ENCODE assay signal across 26 mouse cellular contexts in genomic region chr19:27848946-27849345, GRCm38 (mm10).
"Had no signal": no experiment of that assay in that cellular context is flagged by ENCODE, and none has a peak within 500 bp of the region (broad histone marks: within the 10 kb centered on the region; RNA-seq: fewer than 3 reads in every experiment).

No protein-coding gene starts in this region.

- H3K4me2 ChIP-seq: embryonic facial prominence, embryonic 12.5 days; embryonic facial prominence, embryonic 13.5 days; embryonic facial prominence, embryonic 15.5 days; forebrain, embryonic 12.5 days; forebrain, embryonic 13.5 days; forebrain, embryonic 15.5 days had no signal

- H3K9me3 ChIP-seq: embryonic facial prominence, embryonic 10.5 days; embryonic facial prominence, embryonic 12.5 days; embryonic facial prominence, embryonic 13.5 days; embryonic facial prominence, embryonic 15.5 days; forebrain, embryonic 10.5 days; forebrain, embryonic 12.5 days; forebrain, embryonic 13.5 days; forebrain, embryonic 15.5 days; heart, embryonic 10.5 days had no signal

- H3K4me3 ChIP-seq: embryonic facial prominence, embryonic 10.5 days; embryonic facial prominence, embryonic 12.5 days; embryonic facial prominence, embryonic 13.5 days; embryonic facial prominence, embryonic 15.5 days; erythroblast, embryonic 14.5 days; forebrain, embryonic 10.5 days; forebrain, embryonic 12.5 days; forebrain, embryonic 13.5 days; forebrain, embryonic 15.5 days; gastrocnemius, adult 2 months; heart, adult 2 months; heart, embryonic 10.5 days had no signal

- H3K27me3 ChIP-seq: embryonic facial prominence, embryonic 12.5 days; embryonic facial prominence, embryonic 13.5 days; embryonic facial prominence, embryonic 15.5 days; forebrain, embryonic 12.5 days; forebrain, embryonic 13.5 days; forebrain, embryonic 15.5 days had no signal

- H3K9ac ChIP-seq: embryonic facial prominence, embryonic 12.5 days; embryonic facial prominence, embryonic 13.5 days; embryonic facial prominence, embryonic 15.5 days; forebrain, embryonic 12.5 days; forebrain, embryonic 13.5 days; forebrain, embryonic 15.5 days; forebrain, postnatal 0 days had no signal

- DNase-seq: cerebellum, postnatal 10 days; cerebellum, postnatal 14 days; cerebellum, postnatal 25 days; cerebellum, postnatal 36 days; embryo, embryonic 11 days; forebrain, postnatal 0 days; gastrocnemius, adult 2 months; gastrocnemius, postnatal 10 days; gastrocnemius, postnatal 14 days; gastrocnemius, postnatal 25 days; gastrocnemius, postnatal 36 days; heart, adult 11 months; heart, adult 18-20 months; heart, adult 2 months had no signal

- ATAC-seq: forebrain, embryonic 13.5 days; forebrain, embryonic 14.5 days; forebrain, embryonic 15.5 days; forebrain, embryonic 16.5 days; forebrain, postnatal 0 days had no signal

- H3K36me3 ChIP-seq: embryonic facial prominence, embryonic 12.5 days; embryonic facial prominence, embryonic 15.5 days; heart, embryonic 10.5 days had no signal

- H3K27ac ChIP-seq: embryonic facial prominence, embryonic 10.5 days; embryonic facial prominence, embryonic 12.5 days; embryonic facial prominence, embryonic 13.5 days; embryonic facial prominence, embryonic 15.5 days; forebrain, embryonic 10.5 days; forebrain, embryonic 12.5 days; forebrain, embryonic 13.5 days; forebrain, embryonic 15.5 days; gastrocnemius, adult 2 months; heart, adult 2 months; heart, embryonic 10.5 days had no signal

- H3K4me1 ChIP-seq: embryonic facial prominence, embryonic 10.5 days; embryonic facial prominence, embryonic 12.5 days; embryonic facial prominence, embryonic 13.5 days; embryonic facial prominence, embryonic 15.5 days; forebrain, embryonic 10.5 days; forebrain, embryonic 12.5 days; forebrain, embryonic 13.5 days; forebrain, embryonic 15.5 days; heart, embryonic 10.5 days had no signal
